Mouse (Mus musculus) kidney, adult 2 months (tissue): ENCODE data around the gene Higd1a.

Experiments used
- CTCF ChIP-seq: fragments of 200-500 bp; conservative IDR thresholded peaks from 2 replicates; pipeline ENCODE4 v1.5.1; 2011; ENCODE audit warnings: low read depth, mild to moderate bottlenecking, control low read depth, low read length, moderate library complexity, mixed read lengths; ENCODE audit not compliant: insufficient read depth, insufficient read length
- POLR2A ChIP-seq: fragments of 200-500 bp; IDR thresholded peaks from one replicate; pipeline ENCODE4 v1.6.1; 2011; ENCODE audit warnings: low read depth, low read length, control low read depth

GRCm38 (mm10) chr9:121838829-121839621 lies 19.1 kb downstream of the Higd1a start, which contains the start of gene Ccdc13:
- no peak for TF ChIP-seq CTCF
- TF ChIP-seq POLR2A = no peak
